Mouse (Mus musculus) T-helper 2 cell (primary cell): ENCODE results near the gene Tmprss13.

Experiments
- in situ Hi-C: fragments of 300-600 bp; cut with MboI, MseI; formaldehyde crosslinking; loops from one replicate; pipeline ENCODE4 v1.15.1; 2025; ENCODE audit warnings: high pct_unique_total_duplicates

Gene Tmprss13

GRCm38 (mm10) chr9:45380411-45381251, 61.7 kb downstream of the Tmprss13 start:
- in situ Hi-C loops: loop anchor here (10.0 kb wide), 1 partner anchor 236 kb away; no protein-coding TSS in a partner anchor

GRCm38 (mm10) chr9:45382336-45382735, 63.4 kb downstream of the Tmprss13 start:
- in situ Hi-C loops: loop anchor here (10.0 kb wide), 1 partner anchor 238 kb away; no protein-coding TSS in a partner anchor

- in situ Hi-C loops: loop anchor here (10.0 kb wide), 1 partner anchor 238 kb away; no protein-coding TSS in a partner anchor
Observed at GRCm38 (mm10) chr9:45382834-45383233, 63.9 kb downstream of the Tmprss13 start.

- in situ Hi-C loops: loop anchor here (10.0 kb wide), 1 partner anchor 239 kb away; no protein-coding TSS in a partner anchor
Observed at GRCm38 (mm10) chr9:45383883-45384282, 65.0 kb downstream of the Tmprss13 start.

GRCm38 (mm10) chr9:45386698-45387097, 67.8 kb downstream of the Tmprss13 start:
- in situ Hi-C loops: loop anchor here (10.0 kb wide), 1 partner anchor 242 kb away; no protein-coding TSS in a partner anchor

- in situ Hi-C loops: loop anchor here (10.0 kb wide), 1 partner anchor 244 kb away; no protein-coding TSS in a partner anchor
Observed at GRCm38 (mm10) chr9:45388385-45388994, 69.6 kb downstream of the Tmprss13 start.

- in situ Hi-C loops: loop anchor here (10.0 kb wide), 1 partner anchor 245 kb away; no protein-coding TSS in a partner anchor
Observed at GRCm38 (mm10) chr9:45389596-45389995, 70.7 kb downstream of the Tmprss13 start.

- in situ Hi-C loops: loop anchor here (5.0 kb wide), 2 partner anchors 74 to 169 kb away; partner anchors contain the start of gene Tmprss13
Observed at GRCm38 (mm10) chr9:45391299-45391698, 72.4 kb downstream of the Tmprss13 start.

- in situ Hi-C loops: no loop called here
Observed at GRCm38 (mm10) chr9:45395218-45395617, 76.3 kb downstream of the Tmprss13 start.

GRCm38 (mm10) chr9:45395796-45396195, 76.9 kb downstream of the Tmprss13 start:
- in situ Hi-C loops: no loop called here
